Mouse (Mus musculus) T-helper 1 cell (primary cell): ENCODE data around the gene Cox8a.

Experiments
- in situ Hi-C: fragments of 300-600 bp; cut with MboI, MseI; formaldehyde crosslinking; loops from one replicate; pipeline ENCODE4 v1.15.1; 2025; ENCODE audit warnings: high pct_unique_total_duplicates

The Cox8a gene

GRCm38 (mm10) chr19:7223488-7223887 lies 6.1 kb upstream of the Cox8a start:
- in situ Hi-C loops: loop anchor here (10.0 kb wide), 1 partner anchor 1691 kb away; no protein-coding TSS in a partner anchor

GRCm38 (mm10) chr19:7222196-7222595 lies 4.8 kb upstream of the Cox8a start:
- in situ Hi-C loops: loop anchor here (10.0 kb wide), 1 partner anchor 1693 kb away; no protein-coding TSS in a partner anchor

- in situ Hi-C loops: no loop called here
These were observed 1.3 kb upstream of the Cox8a start for GRCm38 (mm10) chr19:7218753-7219152.

- in situ Hi-C loops: no loop called here
These were observed 481 bp upstream of the Cox8a start for GRCm38 (mm10) chr19:7217926-7218267.

- in situ Hi-C loops: no loop called here
These were observed 2.9 kb downstream of the Cox8a start for GRCm38 (mm10) chr19:7214484-7214883.

- in situ Hi-C loops: no loop called here
These were observed 4.4 kb downstream of the Cox8a start for GRCm38 (mm10) chr19:7213010-7213409.

GRCm38 (mm10) chr19:7212216-7212615 lies 5.2 kb downstream of the Cox8a start:
- in situ Hi-C loops: no loop called here

GRCm38 (mm10) chr19:7209907-7210646 lies 7.3 kb downstream of the Cox8a start:
- in situ Hi-C loops: no loop called here

- in situ Hi-C loops: no loop called here
These were observed 11.4 kb downstream of the Cox8a start, which contains the start of gene Otub1 for GRCm38 (mm10) chr19:7205753-7206736. TSS of gene Otub1 (minus strand) at chr19:7206316.

GRCm38 (mm10) chr19:7205326-7205725 lies 12.1 kb downstream of the Cox8a start:
- in situ Hi-C loops: no loop called here

- in situ Hi-C loops: no loop called here
These were observed 12.5 kb downstream of the Cox8a start for GRCm38 (mm10) chr19:7204898-7205297.

- in situ Hi-C loops: no loop called here
These were observed 17.0 kb downstream of the Cox8a start for GRCm38 (mm10) chr19:7200427-7200826.

GRCm38 (mm10) chr19:7199089-7199488 lies 18.3 kb downstream of the Cox8a start:
- in situ Hi-C loops: loop anchor here (10.0 kb wide), 1 partner anchor 134 kb away; no protein-coding TSS in a partner anchor

- in situ Hi-C loops: loop anchor here (10.0 kb wide), 1 partner anchor 133 kb away; no protein-coding TSS in a partner anchor
These were observed 20.0 kb downstream of the Cox8a start for GRCm38 (mm10) chr19:7197445-7197844.

- in situ Hi-C loops: loop anchor here (10.0 kb wide), 1 partner anchor 132 kb away; no protein-coding TSS in a partner anchor
These were observed 20.6 kb downstream of the Cox8a start for GRCm38 (mm10) chr19:7196741-7197270.

GRCm38 (mm10) chr19:7195900-7196728 lies 21.3 kb downstream of the Cox8a start:
- in situ Hi-C loops: loop anchor here (10.0 kb wide), 1 partner anchor 131 kb away; no protein-coding TSS in a partner anchor

GRCm38 (mm10) chr19:7192561-7192967 lies 24.9 kb downstream of the Cox8a start:
- in situ Hi-C loops: loop anchor here (10.0 kb wide), 1 partner anchor 128 kb away; no protein-coding TSS in a partner anchor

- in situ Hi-C loops: loop anchor here (10.0 kb wide), 1 partner anchor 127 kb away; no protein-coding TSS in a partner anchor
These were observed 25.8 kb downstream of the Cox8a start for GRCm38 (mm10) chr19:7191639-7192038.

GRCm38 (mm10) chr19:7190986-7191385 lies 26.4 kb downstream of the Cox8a start:
- in situ Hi-C loops: loop anchor here (10.0 kb wide), 1 partner anchor 126 kb away; no protein-coding TSS in a partner anchor

- in situ Hi-C loops: loop anchor here (10.0 kb wide), 1 partner anchor 514 kb away; no protein-coding TSS in a partner anchor
These were observed 28.4 kb downstream of the Cox8a start for GRCm38 (mm10) chr19:7189026-7189425.
